Mouse (Mus musculus): Measurements from ENCODE around the gene Mxi1.
A peak's percentile ranks its signal among the peaks of the same experiment; 100 is the strongest.

Mxi1 gene

GRCm38 (mm10) chr19:53299829-53300181 lies 10.5 kb upstream of the Mxi1 start:
- DNase-seq (ENCODE audit: low read depth), result peak; percentile 42

- DNase-seq (ENCODE audit: low read depth), result no peak
Observed at GRCm38 (mm10) chr19:53303382-53303781, 6.9 kb upstream of the Mxi1 start.

- DNase-seq (ENCODE audit: low read depth), result no peak
Observed at GRCm38 (mm10) chr19:53305621-53306020, 4.7 kb upstream of the Mxi1 start.

- DNase-seq (ENCODE audit: low read depth), result no peak
Observed at GRCm38 (mm10) chr19:53306706-53307105, 3.6 kb upstream of the Mxi1 start.

GRCm38 (mm10) chr19:53307219-53307618 lies 3.1 kb upstream of the Mxi1 start:
- no peak for DNase-seq (ENCODE audit: low read depth)

- no peak for DNase-seq (ENCODE audit: low read depth)
Observed at GRCm38 (mm10) chr19:53309631-53310030, 687 bp upstream of the Mxi1 start.

GRCm38 (mm10) chr19:53310771-53311523 lies 629 bp downstream of the Mxi1 start:
- DNase-seq (ENCODE audit: low read depth), result peak; percentile 68

- DNase-seq (ENCODE audit: low read depth), result peak; percentile 68
Observed at GRCm38 (mm10) chr19:53311524-53312335, 1.4 kb downstream of the Mxi1 start.

GRCm38 (mm10) chr19:53312336-53312871 lies 2.1 kb downstream of the Mxi1 start:
- DNase-seq (ENCODE audit: low read depth), result peak; percentile 73

GRCm38 (mm10) chr19:53312951-53313683 lies 2.8 kb downstream of the Mxi1 start:
- peak; percentile 84 for DNase-seq (ENCODE audit: low read depth)

GRCm38 (mm10) chr19:53313684-53314443 lies 3.5 kb downstream of the Mxi1 start:
- DNase-seq (ENCODE audit: low read depth), result peak; percentile 98

- DNase-seq (ENCODE audit: low read depth), result peak; percentile 41
Observed at GRCm38 (mm10) chr19:53314530-53315208, 4.4 kb downstream of the Mxi1 start.

- DNase-seq (ENCODE audit: low read depth), result no peak
Observed at GRCm38 (mm10) chr19:53315209-53315654, 4.9 kb downstream of the Mxi1 start.

- no peak for DNase-seq (ENCODE audit: low read depth)
Observed at GRCm38 (mm10) chr19:53316105-53316504, 5.8 kb downstream of the Mxi1 start.

GRCm38 (mm10) chr19:53316963-53317362 lies 6.6 kb downstream of the Mxi1 start:
- DNase-seq (ENCODE audit: low read depth), result no peak

- no peak for DNase-seq (ENCODE audit: low read depth)
Observed at GRCm38 (mm10) chr19:53318143-53319132, 8.1 kb downstream of the Mxi1 start.

- no peak for DNase-seq (ENCODE audit: low read depth)
Observed at GRCm38 (mm10) chr19:53320264-53321110, 10.2 kb downstream of the Mxi1 start.

GRCm38 (mm10) chr19:53321273-53321672 lies 11.0 kb downstream of the Mxi1 start:
- DNase-seq (ENCODE audit: low read depth), result no peak

Measured in naive thymus-derived CD4-positive, alpha-beta T cell, adult 2 months (primary cell).